Mouse (Mus musculus) ES-E14 (cell line): ENCODE results near the gene Etfb.

ENCODE experiments used
- HCFC1 ChIP-seq: IDR thresholded peaks from 2 replicates; pipeline ENCODE4 v1.6.1; 2012; ENCODE audit warnings: low read length, inconsistent platforms, borderline replicate concordance; ENCODE audit not compliant: insufficient read depth
- MAFK ChIP-seq: IDR thresholded peaks from 2 replicates; pipeline ENCODE4 v1.6.1; 2014; ENCODE audit warnings: mild to moderate bottlenecking, low read depth, low read length, inconsistent platforms; ENCODE audit not compliant: insufficient read depth
- ZNF384 ChIP-seq: IDR thresholded peaks from 2 replicates; pipeline ENCODE4 v1.6.1; 2012; ENCODE audit warnings: low read depth, low read length, inconsistent platforms

DNA sequence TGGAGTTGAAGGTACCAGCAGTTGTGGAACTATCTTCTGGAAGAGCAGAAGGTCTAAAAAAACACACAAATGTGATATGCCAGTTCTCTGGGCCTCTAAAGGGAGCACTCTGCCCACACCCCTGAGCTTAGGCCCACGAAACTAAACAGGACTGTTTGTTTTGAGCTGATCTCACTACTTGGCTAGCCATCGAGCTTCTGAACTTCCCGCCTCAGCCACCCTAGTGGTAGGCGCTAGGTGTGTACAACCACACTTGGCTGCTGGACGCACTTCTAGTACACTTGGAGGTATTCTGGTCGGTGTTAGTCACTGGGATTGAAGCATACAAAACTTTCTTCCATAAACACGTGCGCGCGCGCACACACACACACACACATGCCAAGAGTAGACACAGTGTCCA, 7.8 kb downstream of the Etfb start:
- TF ChIP-seq HCFC1 (no peak), MAFK (no peak), ZNF384 (no peak)
